Mouse (Mus musculus) heart, adult 11 months (tissue): ENCODE results near the gene Mex3a.

ENCODE experiments used
- DNase-seq: peaks from one replicate; pipeline ENCODE4 v3.0.0; 2022

The Mex3a gene

GRCm38 (mm10) chr3:88532299-88532674 is at the start of gene Mex3a:
Mex3a (plus strand) TSS chr3:88532395.
- no peak for DNase-seq

GRCm38 (mm10) chr3:88483141-88483540 is 49.1 kb upstream of the Mex3a start:
- DNase-seq: peak; percentile 92

DNA sequence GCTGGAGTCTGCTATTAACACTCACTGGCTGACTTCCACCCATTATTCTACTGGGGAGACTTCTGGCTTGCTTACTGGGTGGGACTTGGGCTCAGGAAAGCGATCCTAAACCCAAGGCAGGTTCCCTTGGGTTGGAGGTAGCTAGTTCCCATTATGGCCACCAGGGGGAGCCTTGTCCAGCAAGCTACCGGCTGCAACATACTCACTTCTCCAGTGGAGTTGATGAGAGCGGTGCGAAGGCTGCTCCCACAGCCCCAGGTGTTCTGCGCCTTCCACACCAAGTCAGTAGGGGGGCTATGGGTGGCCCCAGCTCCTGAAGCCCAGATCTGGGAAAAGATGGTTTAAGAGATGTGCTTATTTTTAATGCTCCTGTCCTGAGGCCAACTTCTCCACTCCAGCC is 48.6 kb upstream of the Mex3a start:
- DNase-seq: peak; percentile 96

- DNase-seq: peak; percentile 90
Observed at GRCm38 (mm10) chr3:88484597-88485316, 47.4 kb upstream of the Mex3a start.

DNA sequence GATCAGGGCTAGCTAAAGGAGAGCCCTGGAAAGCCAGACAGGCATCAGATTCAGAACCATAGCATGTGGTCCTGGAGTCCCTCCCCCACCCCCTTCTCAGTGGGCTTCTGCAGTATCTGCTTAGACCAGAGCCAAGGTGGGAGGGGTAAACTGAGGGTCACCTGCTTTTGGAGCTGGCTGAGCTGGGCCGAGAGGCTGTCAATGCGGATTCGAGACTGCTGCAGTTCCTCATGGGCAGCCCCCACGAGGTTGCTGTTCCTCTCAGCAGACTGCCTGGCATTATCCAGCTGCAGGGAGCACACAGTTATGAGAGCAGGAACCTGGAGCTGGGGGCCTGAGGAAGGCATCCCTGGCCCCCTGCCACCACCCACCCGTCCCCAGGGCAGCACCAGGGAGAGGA is 46.2 kb upstream of the Mex3a start:
- DNase-seq: peak; percentile 88

DNA sequence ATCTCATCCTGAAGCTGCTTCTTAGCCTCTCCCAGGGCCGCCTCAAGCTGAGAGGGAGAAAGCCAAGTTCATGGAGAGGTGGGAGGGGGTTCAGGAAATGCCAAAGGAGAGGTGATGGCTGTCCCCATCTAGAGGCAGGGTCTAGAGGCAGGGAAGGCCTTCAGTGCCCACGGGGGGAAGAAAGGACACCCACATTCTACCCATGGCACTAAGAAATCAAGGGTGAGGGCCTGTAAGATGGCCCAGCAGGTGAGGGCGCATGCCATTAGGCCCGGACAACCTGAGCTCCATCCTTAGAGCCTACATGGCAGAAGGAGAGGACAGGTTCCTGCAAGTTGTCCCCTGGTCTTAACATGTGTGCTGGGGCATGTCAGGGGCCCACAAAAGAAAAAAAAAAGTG is 45.3 kb upstream of the Mex3a start:
- peak; percentile 91 for DNase-seq

GRCm38 (mm10) chr3:88487396-88487795 is 44.8 kb upstream of the Mex3a start:
- DNase-seq: peak; percentile 87

GRCm38 (mm10) chr3:88493706-88494582 is 38.3 kb upstream of the Mex3a start:
- DNase-seq: peak; percentile 90

DNA sequence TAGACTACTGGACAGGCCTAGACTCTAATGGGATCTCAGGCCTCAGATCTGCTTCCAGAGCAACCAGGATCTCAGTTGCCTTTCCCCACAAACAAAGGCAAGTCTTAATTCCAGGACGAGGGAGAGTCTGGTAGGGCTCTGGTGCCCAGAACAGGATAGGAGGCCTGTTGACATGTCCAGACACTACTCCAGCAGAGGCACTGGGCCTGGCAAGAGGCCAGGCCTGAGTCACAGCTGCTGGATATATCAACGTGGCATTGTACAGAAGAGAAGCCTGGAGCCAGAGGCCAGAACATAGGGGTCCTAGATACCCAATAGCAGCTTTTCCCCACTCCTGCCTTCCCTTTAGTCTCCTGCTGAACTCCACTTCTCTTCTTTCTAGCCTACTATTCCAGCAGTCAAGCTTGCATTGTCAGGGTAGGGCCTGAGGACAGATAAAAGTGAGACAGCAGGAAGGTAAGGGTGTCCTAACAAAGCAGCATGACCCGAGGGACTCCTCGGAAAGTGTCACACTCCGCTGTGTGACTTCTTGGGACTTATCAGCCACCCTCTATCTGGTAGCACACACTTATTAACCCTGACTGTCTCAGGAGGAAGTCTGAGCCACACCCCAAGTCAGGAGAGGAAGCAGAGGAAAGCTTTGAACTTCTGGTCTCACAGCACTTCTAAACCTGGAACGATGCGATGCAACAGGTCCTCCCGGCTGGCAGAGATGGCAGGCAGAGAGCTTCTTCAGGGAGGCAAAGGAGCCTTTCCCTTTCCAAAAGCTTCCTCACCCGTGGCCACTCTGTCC is 37.2 kb upstream of the Mex3a start:
- peak; percentile 98 for DNase-seq

GRCm38 (mm10) chr3:88495741-88496415 is 36.3 kb upstream of the Mex3a start:
- DNase-seq: peak; percentile 96

DNA sequence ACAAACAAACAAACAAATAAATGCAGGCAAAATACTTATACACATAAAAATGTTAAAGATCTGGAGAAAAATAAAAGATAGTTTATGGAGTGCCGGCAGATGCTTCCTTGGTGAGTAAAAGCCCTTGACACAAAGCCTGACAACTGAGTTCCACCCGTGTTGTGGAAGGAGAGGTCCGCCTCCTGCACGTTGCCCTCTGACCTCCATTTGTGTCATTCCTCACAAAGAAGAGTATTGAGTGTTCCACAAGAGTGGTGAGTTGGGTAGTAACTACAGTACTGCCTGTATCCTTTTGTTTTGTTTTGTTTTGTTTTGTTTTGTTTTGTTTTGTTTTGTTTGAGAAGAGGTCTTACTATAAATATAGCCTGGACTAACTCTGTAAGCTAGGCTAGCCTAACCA is 32.6 kb upstream of the Mex3a start:
- no peak for DNase-seq

DNA sequence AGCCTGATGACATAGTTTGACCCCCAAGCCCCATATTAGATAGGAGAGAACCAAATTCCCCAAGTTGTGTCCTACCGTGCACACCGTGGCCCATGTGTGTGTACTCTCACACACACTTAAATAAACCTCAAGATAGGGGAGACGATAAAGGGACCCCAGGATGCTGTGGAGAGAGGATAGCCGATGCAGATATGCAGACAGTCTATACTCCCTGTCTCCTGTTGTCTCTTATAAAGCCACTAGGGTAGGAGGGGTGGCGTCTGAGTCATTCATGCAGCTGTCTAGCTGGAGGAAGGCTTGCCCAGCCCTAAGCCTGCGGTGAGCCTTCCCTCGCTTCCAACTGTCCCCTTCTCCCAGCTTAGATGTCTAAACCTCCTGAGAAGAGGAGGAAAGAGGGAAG is 32.1 kb upstream of the Mex3a start:
- DNase-seq: peak; percentile 90

GRCm38 (mm10) chr3:88500655-88501365 is 31.4 kb upstream of the Mex3a start:
- DNase-seq: peak; percentile 92

DNA sequence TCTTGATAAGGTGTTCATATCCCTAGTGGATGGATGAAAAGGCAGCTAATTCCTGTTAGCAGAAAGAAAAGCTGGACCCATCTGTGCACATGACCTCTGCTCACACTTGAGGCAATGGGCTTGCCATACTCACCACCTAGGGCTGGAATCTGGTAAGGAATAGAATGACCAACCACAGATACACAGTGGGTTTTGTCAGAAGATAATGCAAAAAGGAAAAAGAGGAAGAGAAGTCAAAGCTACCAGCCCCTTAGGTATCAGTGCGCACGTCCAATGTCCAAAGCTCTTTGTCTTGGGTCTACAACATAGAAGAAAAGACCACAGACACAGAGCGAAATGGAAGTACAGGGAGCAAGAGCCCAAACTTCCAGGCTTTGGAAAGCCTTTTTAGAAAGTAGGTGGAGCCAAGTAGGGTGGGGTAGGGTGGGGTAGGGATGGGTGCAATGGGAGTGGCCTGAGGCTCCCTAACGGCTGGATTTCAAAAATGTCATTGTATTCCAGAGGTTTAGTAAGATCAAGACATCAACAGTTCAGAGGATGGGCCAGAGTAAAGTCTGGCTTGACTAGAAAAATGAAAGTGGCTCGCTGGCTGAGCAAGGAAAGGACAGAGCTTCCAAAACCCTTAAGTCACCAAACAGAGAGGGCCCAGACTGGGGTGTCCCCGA is 30.7 kb upstream of the Mex3a start:
- DNase-seq: peak; percentile 94

GRCm38 (mm10) chr3:88502031-88502571 is 30.1 kb upstream of the Mex3a start:
- DNase-seq: peak; percentile 96

GRCm38 (mm10) chr3:88502641-88503504 is 29.3 kb upstream of the Mex3a start:
- peak; percentile 100 for DNase-seq

GRCm38 (mm10) chr3:88503505-88503863 is 28.7 kb upstream of the Mex3a start:
- peak; percentile 98 for DNase-seq

- peak; percentile 95 for DNase-seq
Observed at GRCm38 (mm10) chr3:88503881-88504746, 28.1 kb upstream of the Mex3a start.

GRCm38 (mm10) chr3:88505081-88505480 is 27.1 kb upstream of the Mex3a start:
- DNase-seq: peak; percentile 87
